Mouse (Mus musculus) erythroblast, embryonic 14.5 days (primary cell): ENCODE measurements at regions not wholly inside any gene's neighbourhood (a gene's known extent, or its start where the extent isn't known, plus 50 kb on each side); places are given as distances from the start of the nearest gene placed in this dataset.

Source experiments
- H3K27me3 ChIP-seq: 2 replicates; pipeline ENCODE4 v1.6.1; 2012; ENCODE audit warnings: inconsistent platforms; ENCODE audit not compliant: control insufficient read depth
- H3K36me3 ChIP-seq: 2 replicates; pipeline ENCODE4 v1.6.1; 2012; ENCODE audit warnings: mild to moderate bottlenecking, inconsistent platforms; ENCODE audit not compliant: control insufficient read depth
- H3K4me1 ChIP-seq: 2 replicates; pipeline ENCODE4 v1.6.1; 2012; ENCODE audit warnings: inconsistent platforms; ENCODE audit not compliant: control insufficient read depth
- H3K4me3 ChIP-seq: replicated peaks from 2 replicates; pipeline ENCODE3; 2012; ENCODE audit warnings: moderate library complexity, mild to moderate bottlenecking, inconsistent platforms
- H3K9me3 ChIP-seq: 2 replicates; pipeline ENCODE4 v1.6.1; 2012; ENCODE audit warnings: low read length, inconsistent platforms, mixed read lengths; ENCODE audit not compliant: control insufficient read depth
- GATA1 ChIP-seq: IDR thresholded peaks from 2 replicates; pipeline ENCODE4 v1.6.1; 2012; ENCODE audit warnings: low read length, inconsistent platforms, mixed read lengths
- TAL1 ChIP-seq: IDR thresholded peaks from 3 replicates; pipeline ENCODE4 v1.6.1; 2012; ENCODE audit warnings: low read length, inconsistent platforms, mixed read lengths

DNA sequence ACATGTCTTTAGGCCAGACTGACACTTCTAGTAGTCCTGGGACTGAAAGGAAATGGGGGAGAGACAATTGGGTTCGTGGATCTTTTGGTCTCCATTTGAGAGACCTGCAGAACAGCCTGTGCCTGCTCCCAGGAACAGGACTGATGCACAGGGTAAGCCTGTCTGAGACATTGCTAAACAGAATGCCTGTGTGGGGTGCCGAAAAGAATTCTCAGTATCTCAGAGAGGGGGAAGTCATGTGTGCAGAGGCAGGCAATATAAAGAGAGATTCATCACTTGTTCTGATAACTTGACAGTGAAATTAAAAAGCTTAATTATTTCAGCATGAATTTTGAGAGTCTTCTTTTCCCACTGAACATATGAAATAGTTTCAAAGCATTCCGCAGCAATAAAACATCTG lies 268.7 kb downstream of the Rnf144a start:
- Histone ChIP-seq H3K36me3 (no peaks in the 10 kb centered on the region), H3K4me3 (no peak overlapping the region), H3K27me3 (no peaks in the 10 kb centered on the region), H3K9me3 (no peaks in the 10 kb centered on the region), H3K4me1 (no peaks in the 10 kb centered on the region)
- TF ChIP-seq TAL1 (no peak), GATA1 (no peak)

DNA sequence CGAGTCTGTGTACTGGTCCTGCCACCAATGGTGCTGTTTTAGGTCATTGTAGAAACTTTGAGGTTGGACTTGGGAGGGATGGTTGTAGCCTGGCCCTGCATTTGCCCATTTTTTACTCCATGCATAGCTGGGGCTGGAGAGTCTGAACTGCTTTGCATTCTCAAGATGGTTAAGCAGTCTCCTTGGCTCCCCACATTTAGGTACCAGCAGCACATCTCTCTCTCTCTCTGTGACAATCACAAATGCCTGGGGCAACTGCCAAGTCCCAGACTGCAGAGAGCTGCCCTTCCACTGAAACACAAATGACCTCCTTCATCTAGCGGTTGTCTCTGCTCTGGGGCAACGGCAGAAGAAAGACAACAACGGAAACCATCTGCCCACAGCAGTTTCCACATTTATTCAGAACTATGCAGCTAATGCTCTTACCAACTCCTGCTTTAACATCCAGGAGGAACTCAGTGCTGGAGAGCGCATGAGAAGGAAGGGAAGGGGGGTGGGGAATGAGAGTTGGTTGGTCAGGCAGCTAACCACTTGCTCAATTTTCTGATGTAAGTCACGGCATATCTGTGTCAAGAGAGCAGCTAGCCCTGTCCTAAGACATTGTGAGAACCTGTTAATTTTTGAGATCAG lies 269.9 kb downstream of the Rnf144a start:
- Histone ChIP-seq H3K4me1 (no peaks in the 10 kb centered on the region), H3K27me3 (no peaks in the 10 kb centered on the region), H3K4me3 (no peak overlapping the region), H3K36me3 (no peaks in the 10 kb centered on the region), H3K9me3 (no peaks in the 10 kb centered on the region)
- TF ChIP-seq GATA1 (no peak), TAL1 (no peak)

DNA sequence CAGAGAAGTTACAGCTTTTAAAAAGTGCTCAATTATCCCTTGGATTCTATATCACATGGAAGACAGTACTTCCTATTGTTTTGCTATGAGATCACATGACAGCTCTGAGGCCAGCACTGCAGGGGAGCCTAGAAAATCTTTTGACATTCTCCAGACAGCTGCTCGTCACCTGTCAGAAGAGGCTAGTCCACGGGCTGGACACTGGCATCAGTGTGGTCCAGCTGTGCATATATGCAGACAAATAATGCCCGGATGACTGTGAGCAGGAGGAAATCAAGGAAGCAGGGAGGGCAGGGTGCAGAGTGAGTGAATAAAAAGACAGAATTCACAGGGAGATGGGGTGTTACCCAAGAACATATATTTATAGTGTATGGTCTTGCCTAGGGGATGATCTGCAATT lies 270.4 kb downstream of the Rnf144a start:
- H3K36me3 ChIP-seq, result no peaks in the 10 kb centered on the region
- H3K27me3 ChIP-seq, result no peaks in the 10 kb centered on the region
- H3K4me1 ChIP-seq, result no peaks in the 10 kb centered on the region
- no peak overlapping the region for H3K4me3 ChIP-seq
- H3K9me3 ChIP-seq, result no peaks in the 10 kb centered on the region
- TF ChIP-seq GATA1 (no peak), TAL1 (no peak)

DNA sequence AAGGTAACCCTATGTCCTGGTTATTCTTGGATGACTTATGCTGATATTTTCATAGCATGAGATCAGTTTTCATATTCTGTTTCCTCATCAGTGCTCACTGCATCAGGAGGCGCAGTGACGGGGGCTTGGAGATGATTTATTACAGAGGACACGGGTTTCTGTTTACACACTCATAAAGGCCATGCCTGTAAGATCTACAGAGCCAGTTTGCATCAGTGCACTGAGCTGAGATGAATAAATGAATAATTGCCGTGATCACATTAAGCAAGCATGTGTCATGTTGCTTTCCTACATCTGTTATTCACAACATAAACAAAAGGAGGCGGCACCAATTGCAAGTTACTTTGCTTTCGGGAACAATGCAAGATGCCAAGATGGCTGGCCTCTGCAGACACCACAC lies 271.6 kb downstream of the Rnf144a start:
- Histone ChIP-seq H3K4me1 (no peaks in the 10 kb centered on the region), H3K27me3 (no peaks in the 10 kb centered on the region), H3K4me3 (no peak overlapping the region), H3K9me3 (no peaks in the 10 kb centered on the region), H3K36me3 (no peaks in the 10 kb centered on the region)
- TF ChIP-seq GATA1 (no peak), TAL1 (no peak)

DNA sequence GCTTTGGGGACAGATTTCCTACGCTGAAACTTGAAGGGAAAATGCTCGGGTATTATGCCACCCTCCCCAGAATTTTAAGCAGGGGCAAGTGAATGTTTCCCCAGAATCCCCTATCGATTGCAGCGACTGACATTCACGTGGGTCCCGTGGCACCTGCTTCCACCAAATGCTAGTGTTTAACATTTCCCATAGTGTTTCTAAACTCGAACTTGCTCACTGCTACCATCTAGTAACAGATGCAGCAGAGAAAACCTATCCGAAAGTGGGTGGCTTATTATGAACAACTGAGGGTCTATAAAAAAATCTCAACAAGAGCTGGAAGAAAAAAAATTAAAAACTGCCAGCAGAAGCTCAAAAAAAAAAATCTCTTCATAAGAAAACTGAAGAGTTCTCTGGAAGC lies 284.2 kb downstream of the Rnf144a start:
- Histone ChIP-seq H3K4me1 (no peaks in the 10 kb centered on the region), H3K27me3 (no peaks in the 10 kb centered on the region), H3K4me3 (no peak overlapping the region), H3K9me3 (peaks cover 2% of the 10 kb centered on the region; the same call in 1 of the 2 replicates), H3K36me3 (no peaks in the 10 kb centered on the region)
- no peak for TF ChIP-seq GATA1
- TF ChIP-seq TAL1, result no peak

DNA sequence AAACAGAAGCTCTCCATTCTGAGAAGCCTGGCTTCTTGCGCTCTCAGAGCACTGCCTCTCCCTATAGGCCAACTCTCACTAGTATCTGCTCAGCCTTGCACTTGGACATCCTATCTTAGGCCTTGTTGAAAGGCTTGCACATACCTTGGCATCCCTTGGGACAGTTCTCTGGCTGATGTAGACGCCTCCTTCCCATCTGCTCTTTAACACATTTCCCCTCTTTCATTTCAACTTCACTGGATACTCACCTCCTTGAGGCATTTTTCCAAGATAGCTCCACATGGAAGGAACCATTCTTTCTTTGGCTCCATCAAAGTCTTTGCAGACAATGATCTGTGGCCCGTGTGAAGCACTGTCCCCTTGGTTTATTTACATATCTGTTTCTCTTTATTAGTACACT lies 285.0 kb downstream of the Rnf144a start:
- H3K27me3 ChIP-seq, result no peaks in the 10 kb centered on the region
- H3K4me1 ChIP-seq, result no peaks in the 10 kb centered on the region
- H3K9me3 ChIP-seq, result peaks cover 2% of the 10 kb centered on the region; the same call in 1 of the 2 replicates
- H3K4me3 ChIP-seq, result no peak overlapping the region
- no peaks in the 10 kb centered on the region for H3K36me3 ChIP-seq
- TF ChIP-seq TAL1 (no peak), GATA1 (no peak)

DNA sequence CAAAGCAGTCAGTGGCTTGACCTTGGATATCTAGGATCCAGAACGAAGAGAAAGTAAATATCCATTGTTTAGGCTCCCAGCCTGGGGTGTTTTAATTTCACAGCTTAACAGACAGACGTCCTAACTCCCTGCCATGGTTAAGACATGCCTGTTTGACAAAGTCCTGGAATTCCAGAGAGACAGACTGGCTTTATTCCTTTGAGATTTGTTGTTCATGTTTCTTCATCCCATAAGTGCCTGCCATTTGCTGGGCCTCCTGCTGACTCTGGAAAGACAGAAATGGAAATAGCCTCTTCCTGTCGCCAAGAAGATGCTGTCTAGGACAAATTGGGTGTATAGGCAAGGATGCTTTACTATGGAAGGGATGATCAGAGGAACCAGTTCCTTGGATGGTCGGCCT lies 285.5 kb downstream of the Rnf144a start:
- TF ChIP-seq GATA1, result no peak
- TF ChIP-seq TAL1, result no peak
- H3K4me1 ChIP-seq, result no peaks in the 10 kb centered on the region
- H3K9me3 ChIP-seq, result peaks cover 2% of the 10 kb centered on the region; the same call in 1 of the 2 replicates
- no peak overlapping the region for H3K4me3 ChIP-seq
- no peaks in the 10 kb centered on the region for H3K36me3 ChIP-seq
- no peaks in the 10 kb centered on the region for H3K27me3 ChIP-seq

DNA sequence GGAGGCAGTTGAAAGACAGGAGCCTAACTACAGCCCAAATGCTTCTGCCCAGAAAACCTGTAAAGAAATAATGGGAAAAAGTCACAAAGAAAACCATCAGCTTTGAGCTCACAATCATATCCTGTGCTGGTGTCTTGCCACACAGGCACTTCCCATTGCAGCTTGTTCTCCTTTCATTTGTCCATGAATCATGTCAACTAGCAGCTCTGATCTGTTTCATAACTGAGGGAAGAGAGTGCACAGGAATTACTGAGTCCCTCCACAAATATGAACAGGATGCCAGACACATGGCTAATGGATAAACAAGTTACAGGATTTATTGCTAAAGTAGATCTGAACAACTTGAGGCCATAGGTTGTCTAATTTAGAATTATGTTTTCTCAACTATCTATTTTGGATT lies 286.2 kb downstream of the Rnf144a start:
- Histone ChIP-seq H3K4me3 (no peak overlapping the region), H3K9me3 (peaks cover 2% of the 10 kb centered on the region; the same call in 1 of the 2 replicates), H3K36me3 (no peaks in the 10 kb centered on the region), H3K4me1 (no peaks in the 10 kb centered on the region), H3K27me3 (no peaks in the 10 kb centered on the region)
- no peak for TF ChIP-seq TAL1
- TF ChIP-seq GATA1, result no peak

DNA sequence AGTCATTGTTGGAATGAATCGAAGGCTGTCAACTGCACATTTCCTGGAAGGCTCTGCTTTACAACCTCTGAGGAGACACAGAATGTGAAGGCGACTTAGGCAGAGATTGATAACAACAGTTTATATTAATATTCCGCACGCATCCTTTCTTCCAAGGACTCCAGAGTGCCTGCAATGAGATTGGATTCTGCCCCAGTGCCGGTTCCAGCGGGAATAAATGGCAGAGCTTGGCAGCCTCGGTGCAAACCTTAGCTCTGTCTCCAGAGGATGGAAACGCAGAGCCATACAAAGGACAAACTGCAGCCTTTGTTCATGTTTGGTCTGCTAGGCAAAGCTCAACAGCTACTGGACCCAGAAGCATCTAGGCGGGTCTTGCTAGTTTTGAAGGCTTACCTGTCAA lies 288.8 kb downstream of the Rnf144a start:
- Histone ChIP-seq H3K9me3 (peaks cover under 1% of the 10 kb centered on the region; the same call in 1 of the 2 replicates), H3K4me1 (no peaks in the 10 kb centered on the region), H3K27me3 (no peaks in the 10 kb centered on the region), H3K4me3 (no peak overlapping the region), H3K36me3 (no peaks in the 10 kb centered on the region)
- TF ChIP-seq TAL1 (no peak), GATA1 (no peak)

DNA sequence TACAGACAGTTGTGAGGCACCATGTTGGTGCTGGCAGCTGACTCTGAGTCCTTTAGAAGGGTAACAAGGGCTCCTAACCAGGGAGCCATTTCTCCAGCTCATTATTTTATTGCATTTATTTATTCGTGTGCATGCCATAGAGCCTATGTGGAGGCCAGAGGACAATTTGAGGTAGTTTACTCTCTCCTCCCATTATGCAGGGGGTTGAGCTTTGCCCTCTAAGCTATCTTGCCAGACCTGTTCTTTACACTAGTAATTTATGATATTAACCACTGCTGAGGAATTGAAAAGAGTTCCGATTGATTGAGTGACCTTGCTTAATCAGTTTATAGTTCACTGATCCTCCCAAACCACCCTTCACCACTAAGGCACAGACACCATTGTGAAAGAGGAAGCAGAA lies 290.8 kb downstream of the Rnf144a start:
- TF ChIP-seq TAL1 (no peak), GATA1 (no peak)
- H3K9me3 ChIP-seq, result no peaks in the 10 kb centered on the region; the same call in 1 of the 2 replicates
- H3K4me1 ChIP-seq, result no peaks in the 10 kb centered on the region
- H3K4me3 ChIP-seq, result no peak overlapping the region
- no peaks in the 10 kb centered on the region for H3K36me3 ChIP-seq
- H3K27me3 ChIP-seq, result no peaks in the 10 kb centered on the region
